Mouse (Mus musculus) neural tube, embryonic 14.5 days (tissue): ENCODE measurements at regions not wholly inside any gene's neighbourhood (a gene's known extent, or its start where the extent isn't known, plus 50 kb on each side); places are given as distances from the start of the nearest gene placed in this dataset.

ENCODE experiments used
- ATAC-seq: fragments of 200-750 bp; cut with Nextera tagmentation; 2 replicates; pipeline ENCODE4 v1.8.0; 2017; ENCODE audit warnings: low read depth, mild to moderate bottlenecking, moderate TSS enrichment, moderate library complexity
- H3K27ac ChIP-seq: fragments of 300-500 bp; sonication (generic); 2 replicates; pipeline ENCODE4 v1.5.1; 2014; ENCODE audit warnings: low read depth, mild to moderate bottlenecking, control low read depth, low read length, moderate library complexity, mixed read lengths
- H3K27me3 ChIP-seq: fragments of 300-500 bp; sonication (generic); 2 replicates; pipeline ENCODE4 v1.6.1; 2014; ENCODE audit warnings: low read length; ENCODE audit not compliant: control insufficient read depth, insufficient read depth
- H3K36me3 ChIP-seq: fragments of 300-500 bp; sonication (generic); 2 replicates; pipeline ENCODE4 v1.6.1; 2014; ENCODE audit warnings: low read length, mixed read lengths; ENCODE audit not compliant: control insufficient read depth, insufficient read depth
- H3K4me1 ChIP-seq: fragments of 300-500 bp; sonication (generic); 2 replicates; pipeline ENCODE4 v1.6.1; 2014; ENCODE audit warnings: low read length; ENCODE audit not compliant: control insufficient read depth, insufficient read depth
- H3K4me2 ChIP-seq: fragments of 300-500 bp; sonication (generic); 2 replicates; pipeline ENCODE4 v1.6.1; 2014; ENCODE audit warnings: mild to moderate bottlenecking, low read depth, low read length, control low read depth
- H3K4me3 ChIP-seq: fragments of 300-500 bp; sonication (generic); 2 replicates; pipeline ENCODE4 v1.5.1; 2014; ENCODE audit warnings: low read depth, low read length, control low read depth, mixed read lengths
- H3K9ac ChIP-seq: fragments of 300-500 bp; sonication (generic); replicated peaks from 2 replicates; pipeline ENCODE4 v1.6.1; 2014; ENCODE audit warnings: low read depth, mild to moderate bottlenecking, control low read depth, low read length, mixed read lengths
- H3K9me3 ChIP-seq: fragments of 300-500 bp; sonication (generic); 2 replicates; pipeline ENCODE4 v1.6.1; 2016; ENCODE audit warnings: low read length; ENCODE audit not compliant: control insufficient read depth
- WGBS: fragments of 180-500 bp; shearing (Covaris S2); extraction: QIAGEN DNeasy Blood & Tissue Kit; methylation state at CpG from one replicate; pipeline ENCODE4 v1.1.7; 2014; 5-methylcytosine and 5-hydroxymethylcytosine counted together

DNA sequence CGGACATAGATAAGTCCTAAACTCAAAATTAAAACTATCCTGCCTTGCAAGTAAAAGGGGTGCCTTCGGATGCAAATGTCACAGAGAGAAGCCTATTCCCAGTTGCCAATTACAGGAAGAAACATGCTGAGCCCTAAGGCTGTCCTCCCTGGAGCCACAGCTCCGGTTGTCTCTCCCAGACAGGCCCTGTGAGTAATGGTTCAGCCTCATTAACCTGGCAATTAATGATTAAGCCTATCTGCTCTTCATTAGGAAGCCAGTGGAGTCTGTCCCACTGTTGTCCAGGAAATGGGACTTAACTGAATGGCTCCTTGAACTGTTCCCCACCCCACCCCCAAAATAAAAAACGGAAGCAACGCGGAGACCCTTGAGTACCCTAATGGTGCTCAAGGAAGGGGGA lies 207.7 kb downstream of the Sec23a start:
- peak; percentile 74; the same call in 1 of the 2 replicates for ATAC-seq
- H3K4me2 ChIP-seq = no peak overlapping the region
- H3K4me1 ChIP-seq = no peaks in the 10 kb centered on the region
- no peak overlapping the region for H3K4me3 ChIP-seq
- H3K9me3 ChIP-seq = no peaks in the 10 kb centered on the region
- 35% methylated on average over 6 of the region's 6 CpGs for WGBS
- H3K27ac ChIP-seq = no peak overlapping the region
- no peaks in the 10 kb centered on the region for H3K27me3 ChIP-seq
- H3K9ac ChIP-seq = no peak overlapping the region
- H3K36me3 ChIP-seq = no peaks in the 10 kb centered on the region

DNA sequence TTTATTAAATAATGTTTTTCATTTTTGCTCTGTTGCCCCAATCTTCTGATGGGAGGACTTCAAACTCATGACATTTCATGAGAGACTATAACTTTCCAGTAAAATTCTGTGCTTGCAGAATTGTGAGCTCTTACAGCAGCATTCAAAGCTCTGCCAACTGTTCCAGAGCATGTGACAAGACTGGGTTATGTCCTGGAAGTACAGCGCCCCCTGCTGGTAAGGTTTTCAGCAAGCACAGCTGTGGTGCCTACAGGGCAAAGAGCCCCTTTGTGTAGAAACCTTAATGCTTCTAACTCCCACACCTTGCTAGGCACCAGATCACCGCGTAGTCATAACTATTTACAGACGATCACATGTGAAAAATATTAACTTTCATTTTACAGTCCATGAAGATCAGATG lies 209.4 kb downstream of the Sec23a start:
- Histone ChIP-seq H3K4me1 (no peaks in the 10 kb centered on the region), H3K4me3 (no peak overlapping the region), H3K9me3 (no peaks in the 10 kb centered on the region), H3K36me3 (no peaks in the 10 kb centered on the region), H3K27me3 (no peaks in the 10 kb centered on the region), H3K4me2 (no peak overlapping the region), H3K9ac (no peak overlapping the region), H3K27ac (no peak overlapping the region)
- ATAC-seq = peak; percentile 80; the same call in 1 of the 2 replicates
- 43% methylated on average over 4 of the region's 4 CpGs for WGBS
